Mouse (Mus musculus): Measurements from ENCODE around the gene Sema4g.

- TF ChIP-seq GATA1 (IDR thresholded peaks at IDR 0.05; ENCODE audit: borderline replicate concordance, low read length) (no peak), FLI1 (IDR thresholded peaks at IDR 0.05; ENCODE audit: low read length) (no peak)
These were observed 18.7 kb downstream of the Sema4g start for GRCm38 (mm10) chr19:45007425-45008191.

Measured in megakaryocyte, embryonic 14.5 days (primary cell).